Mouse (Mus musculus): ENCODE results near the gene Washc4.

DNA sequence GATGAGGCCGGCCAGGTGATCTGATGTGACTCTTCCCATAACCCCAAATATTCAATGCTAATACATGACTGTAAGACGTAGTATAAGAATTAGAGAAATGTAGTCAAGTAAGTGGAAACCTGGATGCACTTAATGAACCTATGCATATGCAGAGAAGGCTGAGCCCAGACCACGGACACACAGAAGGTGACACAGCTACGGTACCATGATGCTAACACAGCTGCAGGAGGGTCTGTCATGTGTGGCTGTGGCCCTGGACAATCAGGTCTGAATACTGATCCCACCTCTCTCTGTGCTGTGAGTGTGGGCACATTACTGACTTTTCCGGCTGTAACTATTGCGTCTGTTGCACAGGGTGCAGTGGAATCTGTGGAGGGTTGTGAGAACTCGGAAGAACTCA is 67.0 kb downstream of the Washc4 start:
- TF ChIP-seq CTCF (IDR thresholded peaks at IDR 0.05; ENCODE audit: low read depth, low read length) (no peak), GATA2 (IDR thresholded peaks at IDR 0.05; ENCODE audit: borderline replicate concordance, low read depth, low read length) (no peak), POLR2AphosphoS5 (IDR thresholded peaks at IDR 0.05; ENCODE audit: insufficient replicate concordance, low read depth, low read length) (no peak), TAL1 (conservative IDR thresholded peaks at IDR 0.05; ENCODE audit: low read depth, low read length) (no peak)
